Comparison of ENCODE assay signal across 10 mouse cellular contexts in the genomic region with DNA sequence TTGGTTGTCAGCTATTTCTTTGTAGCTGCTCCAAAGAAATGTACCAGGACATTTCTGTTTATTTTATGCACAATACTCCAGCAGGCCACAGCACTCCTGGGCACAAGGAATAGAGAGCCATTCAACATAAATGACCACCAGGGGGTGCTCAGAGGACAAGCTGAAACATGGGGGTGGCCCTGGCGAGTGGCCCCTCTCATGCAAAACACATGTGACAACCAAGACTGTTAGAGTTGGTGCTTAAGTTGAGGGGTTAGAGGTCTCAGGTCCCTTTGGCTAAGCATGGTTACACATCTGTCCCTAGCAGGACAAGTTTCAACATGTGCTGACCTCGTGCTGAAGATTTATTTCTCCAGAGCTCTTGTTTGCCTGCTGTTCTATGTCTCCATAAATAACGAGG.
DNase-seq lines count a peak whose midpoint lies in the region; ATAC-seq and TF ChIP-seq lines count a peak whose summit lies in the region.
"Had no signal": no experiment of that assay in that cellular context is flagged by ENCODE, and none has a peak within 500 bp of the region (broad histone marks: within the 10 kb centered on the region; RNA-seq: fewer than 3 reads in every experiment).

No protein-coding gene starts in this region.

- 0 out of 2 replicates have a peak, but pooled peaks cover 2% of the 10 kb centered on the region for H3K9me3 ChIP-seq in ES-E14 (ENCODE audit: control insufficient read depth, insufficient read depth, low read depth, low read length)
- H3K9me3 ChIP-seq in kidney, postnatal 0 days (replicated peaks; ENCODE audit: low read length) = no peaks in the 10 kb centered on the region
- H3K9me3 ChIP-seq: embryonic facial prominence, embryonic 15.5 days; liver, embryonic 15.5 days had no signal

- TF ChIP-seq CTCF in layer of hippocampus, adult 2 months (conservative IDR thresholded peaks at IDR 0.05) = peak; percentile 77
- peak; percentile 72 for TF ChIP-seq CTCF in kidney, postnatal 0 days (IDR thresholded peaks at IDR 0.05; ENCODE audit: low read depth)

- H3K9ac ChIP-seq in ES-E14 (ENCODE audit: insufficient read depth, low read depth, low read length, poor library complexity, severe bottlenecking) = no peak overlapping the region
- H3K9ac ChIP-seq in kidney, postnatal 0 days (ENCODE audit: low read depth, low read length) = no peak overlapping the region
- H3K9ac ChIP-seq: embryonic facial prominence, embryonic 15.5 days; liver, embryonic 15.5 days had no signal

- WGBS in kidney, postnatal 0 days = 16% methylated on average over 3 of the region's 3 CpGs

- in situ Hi-C loops in ES-E14 (cut with MboI; ENCODE audit: low sequenced_read_pairs in 2 of 2, unreplicated experiment in 2 of 2) = loop anchor here in 1 of 2 experiments (25.0 kb wide), 1 partner anchor 184 kb away; no protein-coding TSS in a partner anchor

- no peak overlapping the region for H3K4me2 ChIP-seq in kidney, postnatal 0 days (ENCODE audit: low read length)
- H3K4me2 ChIP-seq: embryonic facial prominence, embryonic 15.5 days; liver, embryonic 15.5 days had no signal

- H3K36me3 ChIP-seq in ES-E14 (ENCODE audit: control insufficient read depth, insufficient read depth, low read length, poor library complexity, severe bottlenecking) = no peaks in the 10 kb centered on the region
- no peaks in the 10 kb centered on the region for H3K36me3 ChIP-seq in kidney, postnatal 0 days (ENCODE audit: insufficient read depth, low read length)
- no peaks in the 10 kb centered on the region for H3K36me3 ChIP-seq in splenic B cell, adult 2 months (ENCODE audit: control insufficient read depth, insufficient read depth, low read length, poor library complexity, severe bottlenecking)
- H3K36me3 ChIP-seq: embryonic facial prominence, embryonic 15.5 days; liver, embryonic 15.5 days had no signal

- H3K4me3 ChIP-seq in layer of hippocampus, adult 2 months = no peak overlapping the region
- no peak overlapping the region for H3K4me3 ChIP-seq in ES-E14 (ENCODE audit: insufficient read depth in 1 of 2, low read depth in 1 of 2, low read length in 2 of 2, poor library complexity in 1 of 2, severe bottlenecking in 1 of 2)
- no peak overlapping the region for H3K4me3 ChIP-seq in kidney, postnatal 0 days (replicated peaks; ENCODE audit: low read depth, low read length)
- H3K4me3 ChIP-seq: embryonic facial prominence, embryonic 15.5 days; liver, embryonic 15.5 days had no signal

- no peak overlapping the region for H3K27ac ChIP-seq in layer of hippocampus, adult 2 months
- no peak overlapping the region for H3K27ac ChIP-seq in ES-E14 (ENCODE audit: insufficient read depth, low read depth, low read length, poor library complexity, severe bottlenecking)
- no peak overlapping the region for H3K27ac ChIP-seq in kidney, postnatal 0 days
- H3K27ac ChIP-seq: embryonic facial prominence, embryonic 15.5 days; liver, embryonic 15.5 days had no signal

- no peak for DNase-seq in layer of hippocampus, adult 2 months (ENCODE audit: low spot score in 2 of 2)
- no peak for DNase-seq in layer of hippocampus, postnatal 25 days (ENCODE audit: extremely low spot score in 1 of 2, low spot score in 1 of 2)
- DNase-seq in ES-E14 (ENCODE audit: low read depth, low spot score) = peak; percentile 19
- peak; percentile 18 for DNase-seq in c-Kit-positive CD71-negative TER-119-negative erythroid progenitor cells, embryonic 14.5 days (ENCODE audit: low read depth)
- peak; percentile 39 for DNase-seq in kidney, postnatal 0 days (ENCODE audit: low spot score)
- peak; percentile 24 for DNase-seq in splenic B cell, adult 2 months (ENCODE audit: low read depth, low spot score)
- no peak for DNase-seq in right cerebral cortex, postnatal 4 days
- DNase-seq in ovary, adult 18-20 months (ENCODE audit: low spot score) = no peak

- no peaks in the 10 kb centered on the region for H3K4me1 ChIP-seq in ES-E14 (ENCODE audit: control insufficient read depth in 2 of 2, insufficient read depth in 2 of 2, low read length in 2 of 2, poor library complexity in 1 of 2)
- no peaks in the 10 kb centered on the region for H3K4me1 ChIP-seq in kidney, postnatal 0 days (replicated peaks; ENCODE audit: insufficient read depth, low read length)
- H3K4me1 ChIP-seq: liver, embryonic 15.5 days had no signal

- no peaks in the 10 kb centered on the region for H3K27me3 ChIP-seq in kidney, postnatal 0 days (ENCODE audit: insufficient read depth, low read length)
- no peaks in the 10 kb centered on the region for H3K27me3 ChIP-seq in splenic B cell, adult 2 months (ENCODE audit: control insufficient read depth, insufficient read depth, low read length, poor library complexity, severe bottlenecking)
- H3K27me3 ChIP-seq: embryonic facial prominence, embryonic 15.5 days; liver, embryonic 15.5 days had no signal

- ATAC-seq in kidney, postnatal 0 days (replicated peaks; ENCODE audit: low FRiP score, low read depth) = peak; percentile 66

TF ChIP-seq in ES-E14, 5 proteins besides CTCF, POLR2A, EP300 and RAD21:
- TF ChIP-seq ZC3H11A (IDR thresholded peaks at IDR 0.05; ENCODE audit: borderline replicate concordance, low read depth, low read length) (0 out of 2 replicates have a peak, but pooled peaks have one; percentile 14), CHD2 (IDR thresholded peaks at IDR 0.05; ENCODE audit: low read depth, low read length) (no peak), HCFC1 (IDR thresholded peaks at IDR 0.05; ENCODE audit: borderline replicate concordance, insufficient read depth, low read length) (no peak), ZNF384 (IDR thresholded peaks at IDR 0.05; ENCODE audit: low read depth, low read length) (no peak)

Comparison
In these comparisons a context has a peak if more than half of its experiments do, and no peak if none do; other contexts are left out.
1. DNase-seq: peak in ES-E14 (single experiment), c-Kit-positive CD71-negative TER-119-negative erythroid progenitor cells, embryonic 14.5 days (single experiment), kidney, postnatal 0 days (single experiment) and splenic B cell, adult 2 months (single experiment); none in layer of hippocampus, adult 2 months (0 of 2), layer of hippocampus, postnatal 25 days (0 of 2), right cerebral cortex, postnatal 4 days (single experiment) and ovary, adult 18-20 months (single experiment).